Mouse (Mus musculus) megakaryocyte, adult 5-6 weeks (primary cell): ENCODE data around the gene Gm10681. TPM values are rescaled to one million over a fixed set of nuclear protein-coding genes. Genes with fewer than 3 reads are reported as not detected.
"Not testable (repeated sequence)": the region's sequence is repeated elsewhere in the genome, so short reads cannot be mapped to it uniquely, and the experiment has no call there.

Experiments used
- ATAC-seq: 2 replicates; pipeline ENCODE4 v1.8.0; 2016; ENCODE audit warnings: mild to moderate bottlenecking, inconsistent platforms; ENCODE audit not compliant: poor library complexity, severe bottlenecking
- total RNA-seq, 2 experiments: library from RNA; stranded (forward) in 1 of 2; stranded (reverse) in 1 of 2; fragments of 153-499, 151-499 nt in 1 of 2; fragments of 221-1000, 200-1000 nt in 1 of 2; gene quantifications; 2 replicates each; pipeline versions ENCODE4 v1.2.3 to v1.2.4; 2015 to 2017

Gene Gm10681
- total RNA-seq (2015) (not detected in 2 replicates), total RNA-seq (2017) (not detected in 2 replicates)

- no peak for ATAC-seq
Measured at GRCm38 (mm10) chr3:98588707-98589106, at the start of gene Gm10681. Gm10681 (minus strand) TSS chr3:98588807.

GRCm38 (mm10) chr3:98635145-98635544 is 46.5 kb upstream of the Gm10681 start:
- no peak for ATAC-seq

- ATAC-seq = no peak
Measured at GRCm38 (mm10) chr3:98630152-98630551, 41.5 kb upstream of the Gm10681 start, which contains the start of gene Hsd3b5. Hsd3b5 (minus strand) TSS chr3:98630252.

DNA sequence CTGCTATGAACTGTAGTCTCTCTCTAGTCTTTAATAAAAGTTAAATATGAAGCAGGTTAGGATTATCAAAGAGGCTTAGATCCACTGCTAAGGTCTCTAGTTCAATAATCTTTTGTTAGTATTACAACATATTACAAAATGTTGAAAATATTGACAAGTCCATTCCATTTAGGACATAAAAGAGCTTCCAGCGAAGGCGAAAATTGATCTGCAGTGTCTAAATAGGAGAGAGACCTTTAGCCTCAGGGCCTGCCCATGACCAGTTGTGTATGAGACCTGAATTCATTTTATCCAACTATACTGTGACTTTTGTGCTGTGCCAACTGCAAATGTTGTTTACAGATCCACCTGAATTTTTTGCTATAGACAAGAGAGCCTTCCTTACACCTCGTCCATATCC is 41.0 kb upstream of the Gm10681 start:
- no peak for ATAC-seq

DNA sequence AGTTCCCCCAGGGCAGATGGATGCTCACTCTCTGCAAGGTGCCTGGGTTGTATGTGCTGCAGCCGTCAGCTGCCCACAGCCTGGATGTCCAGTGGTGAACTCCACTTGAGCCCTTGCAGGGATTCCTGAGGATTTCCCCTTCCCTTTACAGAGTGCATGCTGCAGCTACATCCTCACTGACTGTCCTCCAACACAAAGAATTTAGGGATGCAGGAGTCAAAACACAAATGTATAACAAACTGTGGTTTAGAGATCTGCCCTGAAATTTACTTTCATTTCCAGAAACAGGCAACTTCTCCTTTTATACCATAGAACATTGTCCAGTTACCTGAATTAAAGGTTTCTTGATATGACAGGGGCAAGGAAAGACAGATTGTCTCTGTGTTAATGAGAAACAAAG is 28.2 kb upstream of the Gm10681 start:
- ATAC-seq = peak; percentile 47

DNA sequence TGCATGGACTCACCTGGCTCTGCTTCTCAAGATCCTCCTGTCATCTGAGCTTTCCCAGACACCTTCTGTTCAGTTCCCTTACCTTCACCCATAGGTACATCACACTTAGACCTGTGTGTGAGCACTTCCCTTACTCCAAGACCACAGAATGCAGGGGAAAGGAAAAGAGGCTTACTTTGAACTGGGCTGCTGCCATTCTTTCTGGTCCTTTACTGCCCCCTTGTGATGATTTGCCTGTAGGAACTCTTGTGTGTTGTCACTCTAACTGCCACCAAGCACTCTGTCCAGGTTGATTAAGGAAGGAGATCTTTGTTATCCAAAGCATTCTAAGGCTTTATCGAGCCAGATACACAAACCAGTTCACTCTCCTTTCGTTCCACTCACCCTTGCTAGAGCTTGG is 27.6 kb upstream of the Gm10681 start:
- ATAC-seq = peak; percentile 70

- ATAC-seq = not testable (repeated sequence)
Measured at GRCm38 (mm10) chr3:98614406-98614927, 25.9 kb upstream of the Gm10681 start.

DNA sequence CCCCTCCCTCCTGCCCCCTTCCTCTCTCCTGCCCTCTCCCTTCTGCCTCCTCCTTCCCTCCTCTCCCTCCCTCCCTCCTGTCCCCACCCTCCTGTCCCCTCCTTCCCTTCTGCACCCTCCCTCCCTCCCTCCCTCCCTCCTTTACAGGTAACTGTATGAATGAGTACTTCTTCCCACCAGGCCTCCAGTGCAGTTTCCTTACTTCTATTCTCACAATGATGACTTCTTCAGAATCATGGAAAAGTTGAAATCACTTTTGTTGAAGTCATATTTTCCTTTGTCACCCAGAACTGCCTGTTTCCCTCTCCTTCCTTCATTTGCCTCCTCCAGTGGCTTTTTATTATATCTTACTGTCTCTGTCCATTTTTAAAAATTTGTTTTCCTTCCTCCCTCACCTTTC is 25.4 kb upstream of the Gm10681 start:
- no peak for ATAC-seq

- not testable (repeated sequence) for ATAC-seq
Measured at GRCm38 (mm10) chr3:98613540-98613939, 24.9 kb upstream of the Gm10681 start.

GRCm38 (mm10) chr3:98587721-98588120 is 886 bp downstream of the Gm10681 start:
- ATAC-seq = no peak

DNA sequence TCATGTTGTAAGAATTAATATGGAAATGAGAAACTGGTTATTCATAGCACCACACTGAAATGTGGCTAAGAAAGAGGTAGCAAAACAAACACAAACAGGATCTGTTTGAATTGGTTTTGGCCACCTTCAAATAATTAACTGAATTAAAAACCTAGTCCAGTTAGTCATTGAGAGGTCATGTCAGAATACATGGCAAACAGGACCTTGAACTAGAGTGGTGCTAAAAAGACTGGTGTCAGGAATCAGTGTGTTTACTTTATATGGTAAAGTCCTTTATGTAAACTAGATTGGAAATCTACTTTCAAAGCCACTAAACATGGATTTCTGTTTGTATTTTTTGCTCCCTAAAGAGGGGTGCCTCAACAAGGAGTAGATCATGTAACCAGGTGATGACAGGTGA is 6.0 kb downstream of the Gm10681 start:
- not testable (repeated sequence) for ATAC-seq

- not testable (repeated sequence) for ATAC-seq
Measured at GRCm38 (mm10) chr3:98582202-98582601, 6.4 kb downstream of the Gm10681 start.

DNA sequence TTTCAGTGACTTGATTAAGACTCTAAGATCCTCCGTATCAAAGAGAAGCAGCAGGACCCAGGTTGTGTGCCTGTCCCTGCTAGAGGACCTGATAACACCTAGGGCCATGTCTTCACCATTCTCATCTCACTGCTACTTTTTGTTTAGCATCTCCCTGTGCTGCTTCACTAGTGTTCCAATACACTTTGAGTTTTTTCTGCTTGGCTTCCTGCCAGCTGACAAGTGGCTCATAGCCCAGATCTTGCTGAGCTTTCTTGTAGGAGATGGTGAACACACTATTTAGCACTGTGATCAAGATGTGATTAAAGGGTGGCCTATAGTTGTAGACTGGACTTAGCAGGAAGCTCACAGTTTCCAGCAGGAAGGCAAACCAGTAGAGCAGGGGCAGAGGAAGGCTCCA is 7.6 kb downstream of the Gm10681 start:
- not testable (repeated sequence) for ATAC-seq

- not testable (repeated sequence) for ATAC-seq
Measured at GRCm38 (mm10) chr3:98567717-98568116, 20.9 kb downstream of the Gm10681 start.

DNA sequence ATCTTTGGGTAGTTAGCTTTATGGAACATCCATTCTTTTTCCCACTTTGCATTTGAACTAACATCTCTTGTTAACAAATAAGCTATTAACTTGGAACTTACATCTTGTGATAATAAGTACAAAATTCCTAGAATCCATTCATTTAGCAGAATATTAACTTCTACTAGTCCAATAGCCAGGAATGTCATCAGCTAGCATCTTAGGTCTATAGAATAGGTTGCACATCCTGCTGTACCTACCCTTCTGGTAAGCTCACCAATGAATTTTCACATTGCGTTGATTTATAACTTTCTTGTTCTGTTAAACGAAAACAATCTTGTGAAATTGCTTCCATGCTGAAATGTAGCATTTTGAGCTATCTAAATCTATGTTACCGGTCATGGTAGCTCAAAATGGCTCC is 23.7 kb downstream of the Gm10681 start:
- ATAC-seq = not testable (repeated sequence)

GRCm38 (mm10) chr3:98563831-98564230 is 24.8 kb downstream of the Gm10681 start:
- not testable (repeated sequence) for ATAC-seq

GRCm38 (mm10) chr3:98560711-98561110 is 27.9 kb downstream of the Gm10681 start:
- ATAC-seq = not testable (repeated sequence)

GRCm38 (mm10) chr3:98550832-98551231 is 37.8 kb downstream of the Gm10681 start:
- peak; percentile 40 for ATAC-seq

GRCm38 (mm10) chr3:98550215-98550614 is 38.4 kb downstream of the Gm10681 start:
- ATAC-seq = peak; percentile 71; the same call in 1 of the 2 replicates

- ATAC-seq = not testable (repeated sequence)
Measured at GRCm38 (mm10) chr3:98548495-98548894, 40.1 kb downstream of the Gm10681 start.

GRCm38 (mm10) chr3:98547641-98548040 is 41.0 kb downstream of the Gm10681 start:
- ATAC-seq = not testable (repeated sequence)

- not testable (repeated sequence) for ATAC-seq
Measured at GRCm38 (mm10) chr3:98524978-98525377, 63.6 kb downstream of the Gm10681 start.

GRCm38 (mm10) chr3:98524552-98524951 is 64.1 kb downstream of the Gm10681 start:
- ATAC-seq = not testable (repeated sequence)
